Mouse (Mus musculus) E14TG2a.4 (cell line): ENCODE results near the gene Sema6d.

Experiments
- CTCF ChIP-seq: conservative IDR thresholded peaks from 2 replicates; pipeline ENCODE4 v1.5.1; 2014; ENCODE audit warnings: low read length
- NANOG ChIP-seq: IDR thresholded peaks from 2 replicates; pipeline ENCODE4 v1.6.1; 2014; ENCODE audit warnings: borderline replicate concordance, low read length, mixed read lengths

GRCm38 (mm10) chr2:124070664-124071063 is 19.1 kb upstream of the Sema6d start:
- TF ChIP-seq CTCF (no peak), NANOG (no peak)
